Mouse (Mus musculus) thymus, postnatal 0 days (tissue): ENCODE data around the gene Serinc3. TPM values are rescaled to one million over a fixed set of nuclear protein-coding genes. Genes with fewer than 3 reads are reported as not detected.
"Not testable (repeated sequence)": the region's sequence is repeated elsewhere in the genome, so short reads cannot be mapped to it uniquely, and the experiment has no call there.

ENCODE experiments used
- DNase-seq: peaks from one replicate; pipeline ENCODE4 v3.0.0-alpha.2; 2015; ENCODE audit warnings: low spot score
- polyA plus RNA-seq: library from polyadenylated mRNA; unstranded; fragments of >200 nt; fragmentation: Nextera tagmentation; extraction: Ambion mirVana; gene quantifications from 2 replicates; pipeline ENCODE4 v1.2.1, GENCODE M21; 2015

Gene Serinc3
- 74.1 and 74.4 TPM in 2 replicates for polyA plus RNA-seq

DNA sequence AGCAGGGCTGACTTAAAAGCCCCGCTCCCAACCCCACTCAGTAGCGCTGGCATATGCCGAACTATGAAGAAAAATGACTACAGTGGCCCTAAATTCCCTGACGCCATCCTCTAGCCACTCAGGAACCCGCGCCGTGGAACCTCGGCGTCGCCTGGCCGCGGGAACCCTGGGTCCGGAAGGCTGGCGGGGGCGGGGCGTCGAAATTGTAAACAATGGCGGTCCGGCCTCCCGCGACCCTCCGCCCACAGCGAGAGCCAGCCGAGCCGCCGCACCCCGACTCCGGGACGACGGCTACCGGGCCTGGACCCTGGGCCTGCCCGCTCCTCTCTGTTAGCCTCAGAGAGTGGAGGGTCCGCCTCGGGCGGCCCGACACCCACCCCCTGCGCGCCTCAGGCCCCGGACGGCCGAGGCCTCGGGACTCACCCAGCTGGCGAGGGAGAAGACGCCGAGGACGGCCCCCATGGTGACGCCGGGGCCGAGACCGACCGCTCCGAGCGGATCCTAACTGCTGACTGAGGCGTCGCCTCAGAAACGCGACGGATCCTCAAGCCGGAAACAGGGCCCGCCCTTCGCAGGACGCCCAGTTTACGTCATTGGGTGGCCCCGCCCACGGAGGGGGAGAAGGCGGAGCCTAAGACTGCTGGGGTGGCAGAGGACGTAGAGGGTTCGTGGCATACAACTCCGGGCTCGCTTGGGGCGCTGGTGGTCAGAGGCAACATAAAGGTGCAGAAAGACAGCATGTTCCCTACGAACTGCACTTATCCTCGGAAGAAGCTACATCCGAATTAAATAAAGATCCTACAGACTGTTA is at the start of gene Serinc3:
Gene Serinc3 (minus strand): TSS at position 557 of the 811 bp plus-strand sequence.
- peak; percentile 99 for DNase-seq

GRCm38 (mm10) chr2:163693716-163694314 is 48.9 kb upstream of the Serinc3 start:
- DNase-seq, result no peak

GRCm38 (mm10) chr2:163692873-163693612 is 48.1 kb upstream of the Serinc3 start:
- no peak for DNase-seq

DNA sequence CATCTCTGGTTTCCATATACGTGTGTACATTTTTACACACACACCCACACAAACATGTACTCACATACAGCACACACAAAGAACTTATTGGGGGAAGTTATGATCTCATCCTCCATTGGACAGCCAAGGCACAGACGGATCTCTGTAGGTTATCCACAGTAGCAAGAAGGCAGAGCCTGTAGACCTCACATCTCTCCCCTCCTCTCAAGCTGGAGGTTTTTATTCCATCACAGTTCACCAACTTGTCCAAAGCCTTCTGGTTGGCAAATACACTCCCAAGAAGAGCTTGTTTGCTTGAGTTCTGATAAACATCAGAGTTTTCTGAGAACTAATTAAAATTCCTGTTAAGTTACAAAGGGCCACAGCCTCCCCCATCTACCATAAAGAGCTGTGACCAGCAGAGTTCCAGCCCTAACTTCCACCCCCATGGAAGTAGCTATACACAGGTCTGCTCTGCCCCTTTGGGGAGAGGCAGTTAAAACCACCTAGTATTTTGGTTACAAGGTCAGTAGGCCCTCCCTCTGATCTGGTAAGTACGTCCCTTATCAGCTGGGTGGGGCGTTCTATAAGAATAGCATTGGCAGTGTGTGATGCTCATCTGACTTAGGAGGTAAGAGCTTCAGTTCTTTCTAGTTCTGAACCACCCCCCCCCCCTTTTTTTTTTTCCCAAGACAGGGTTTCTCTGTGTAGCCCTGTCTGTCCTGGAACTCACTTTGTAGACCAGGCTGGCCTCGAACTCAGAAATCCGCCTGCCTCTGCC is 47.1 kb upstream of the Serinc3 start:
- DNase-seq, result no peak

DNA sequence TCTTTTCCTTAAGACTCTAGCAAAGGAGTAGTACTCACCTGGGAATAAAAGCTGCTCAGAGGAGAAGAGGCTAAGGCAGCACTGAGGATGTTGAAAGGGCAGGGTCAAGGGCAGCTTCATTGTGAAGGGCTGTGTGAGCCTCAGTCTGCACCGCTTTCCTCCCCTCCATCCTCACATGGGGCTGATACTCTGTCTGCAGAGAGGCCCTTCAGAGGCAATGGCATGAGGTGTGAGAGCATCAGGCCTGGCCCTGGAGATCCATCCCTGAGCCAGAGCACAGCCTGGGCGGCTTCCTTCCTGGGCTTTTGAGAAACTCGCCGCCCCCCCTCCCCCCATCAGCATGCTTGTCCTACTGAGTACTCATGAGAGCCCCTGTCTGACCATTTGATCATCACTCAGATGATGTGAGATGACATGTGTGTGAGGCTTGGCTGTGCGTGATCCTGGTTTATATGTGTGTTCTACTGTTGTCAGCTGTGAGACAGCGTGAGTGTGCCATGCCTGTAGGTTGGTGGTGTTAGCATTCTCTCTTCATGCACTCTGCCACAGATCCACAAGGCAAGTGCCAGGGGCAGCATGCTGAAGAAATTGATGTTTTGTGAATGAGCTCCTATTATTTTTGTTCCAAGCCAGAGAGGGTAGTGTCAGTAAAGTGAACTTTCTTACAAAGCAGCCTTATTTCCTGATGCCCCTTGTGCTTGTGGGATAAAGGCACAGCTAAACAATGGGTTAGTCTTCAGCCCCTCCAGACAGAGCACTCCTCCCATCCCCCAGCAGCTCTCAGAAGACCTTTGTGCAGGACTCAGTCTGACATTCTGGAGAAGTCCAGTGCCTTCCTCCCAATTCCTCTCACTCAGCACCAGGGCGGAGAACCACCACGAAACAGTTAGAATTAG is 45.7 kb upstream of the Serinc3 start:
- no peak for DNase-seq

GRCm38 (mm10) chr2:163689771-163690170 is 44.8 kb upstream of the Serinc3 start:
- DNase-seq, result no peak

GRCm38 (mm10) chr2:163688377-163688776 is 43.4 kb upstream of the Serinc3 start:
- not testable (repeated sequence) for DNase-seq

DNA sequence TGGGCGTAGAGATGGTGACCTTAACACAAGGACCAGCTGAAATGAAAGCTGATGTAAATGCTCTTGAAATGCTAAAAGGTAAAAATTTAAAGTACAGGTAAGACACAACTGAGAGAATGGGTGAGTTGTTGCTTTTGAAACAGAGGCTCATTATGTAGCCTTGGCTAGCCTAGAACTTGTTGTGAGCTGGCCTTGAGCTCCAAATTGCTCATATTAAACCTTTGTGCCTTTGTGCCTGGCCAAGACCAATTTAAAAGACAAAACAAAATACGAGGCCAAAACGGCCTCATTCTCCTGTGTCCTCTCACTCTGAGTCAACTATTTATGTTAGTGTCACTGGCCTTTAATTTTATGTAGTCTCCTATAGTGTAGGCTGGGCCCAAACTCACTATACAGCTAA is 42.0 kb upstream of the Serinc3 start:
- DNase-seq, result no peak

DNA sequence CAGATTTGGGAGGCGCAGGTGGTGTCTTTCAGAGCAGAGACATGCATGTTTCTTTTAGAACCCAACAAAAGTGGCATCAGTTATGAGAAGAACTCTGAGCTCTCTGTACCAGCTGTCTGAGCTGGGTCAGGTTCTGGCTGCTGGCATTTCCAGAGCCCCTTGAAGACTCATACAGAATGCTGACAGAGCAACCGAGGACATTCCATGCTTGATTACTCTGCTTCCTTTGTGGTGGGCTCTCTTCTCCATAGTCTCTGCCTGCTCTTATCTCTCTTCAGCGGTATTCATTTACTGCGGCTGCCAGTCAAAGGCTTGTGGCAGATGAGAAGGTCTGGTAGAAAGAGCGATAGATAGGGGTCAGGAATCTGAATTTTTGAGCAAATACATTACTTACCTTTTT is 41.3 kb upstream of the Serinc3 start:
- no peak for DNase-seq

GRCm38 (mm10) chr2:163685761-163686200 is 40.9 kb upstream of the Serinc3 start:
- no peak for DNase-seq

DNA sequence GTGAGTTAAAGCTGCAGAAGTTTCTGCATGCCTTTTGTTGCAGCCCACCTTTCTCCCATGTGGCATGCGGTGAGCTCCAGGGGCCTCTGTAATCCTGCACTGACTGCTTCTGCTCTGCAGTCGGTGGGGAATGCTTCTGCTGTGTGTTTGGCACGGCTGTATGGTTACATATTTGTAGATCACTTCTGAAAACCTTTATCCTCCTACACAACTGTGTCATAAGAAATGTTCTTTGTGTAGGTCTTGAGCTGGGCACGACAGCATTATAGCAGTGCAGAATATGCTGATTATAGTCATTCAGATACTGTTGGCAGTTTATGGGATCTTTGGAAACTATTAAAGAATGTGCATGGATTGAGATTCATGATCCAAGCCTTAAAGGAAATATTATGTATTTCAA is 40.4 kb upstream of the Serinc3 start:
- no peak for DNase-seq

DNA sequence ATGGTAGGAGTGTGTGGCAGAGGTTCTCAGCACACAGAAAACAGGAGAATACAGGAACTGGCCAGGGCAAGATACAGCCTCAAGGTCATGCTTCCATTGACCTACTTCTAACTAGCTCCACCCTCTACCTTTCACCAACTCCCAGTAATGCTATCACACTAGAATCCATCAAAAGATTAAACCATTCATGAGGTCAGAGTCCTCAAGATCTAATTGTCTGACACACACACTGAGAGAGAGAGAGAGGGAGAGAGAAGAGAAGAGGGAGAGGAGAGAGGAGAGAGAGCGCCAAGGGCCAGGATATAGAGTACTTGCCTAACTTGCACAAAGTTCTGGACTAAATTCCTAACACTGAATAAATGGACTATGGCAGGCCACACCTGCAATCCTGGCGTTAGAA is 37.4 kb upstream of the Serinc3 start:
- DNase-seq, result no peak

- no peak for DNase-seq
Measured at GRCm38 (mm10) chr2:163676745-163677144, 31.8 kb upstream of the Serinc3 start.

DNA sequence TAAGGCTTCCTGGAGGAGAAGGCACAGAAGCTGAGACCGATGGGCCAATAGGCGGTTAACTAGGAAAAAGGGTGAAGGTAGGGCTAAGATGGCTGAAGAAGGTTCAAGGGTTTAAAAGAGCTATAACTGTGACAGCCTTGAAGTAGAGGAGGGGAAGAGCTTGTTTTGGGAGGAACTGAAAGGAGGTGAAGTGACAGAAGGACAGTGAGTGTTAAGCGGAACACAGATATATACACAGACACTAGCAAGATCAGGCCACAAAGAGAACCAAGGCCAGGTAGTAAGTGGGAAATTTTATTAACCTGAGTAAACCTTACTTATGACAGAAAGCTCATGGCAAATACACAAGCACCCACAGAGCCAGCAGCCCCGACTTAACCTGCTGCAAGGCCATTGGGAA is 31.4 kb upstream of the Serinc3 start:
- DNase-seq, result no peak

DNA sequence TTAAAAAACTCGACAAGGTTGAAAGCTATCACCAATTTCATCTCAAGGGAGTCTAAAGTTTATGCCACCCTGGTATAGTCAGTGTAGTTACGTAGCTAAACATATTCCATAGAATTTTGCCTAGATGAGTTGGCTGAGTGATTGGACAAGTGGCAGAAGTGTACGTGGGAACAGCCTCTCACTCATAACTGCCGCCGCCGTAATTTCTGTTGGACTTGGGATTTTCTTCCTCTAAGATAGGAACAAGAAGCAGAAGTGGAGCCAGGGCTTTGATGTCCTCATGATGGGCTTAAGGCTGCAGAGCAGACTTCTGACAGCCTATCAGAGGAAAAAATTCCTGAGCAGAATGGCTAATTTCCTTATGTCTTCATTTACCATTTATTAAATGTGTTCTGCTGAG is 30.7 kb upstream of the Serinc3 start:
- no peak for DNase-seq

- no peak for DNase-seq
Measured at GRCm38 (mm10) chr2:163675144-163675619, 30.3 kb upstream of the Serinc3 start.

DNA sequence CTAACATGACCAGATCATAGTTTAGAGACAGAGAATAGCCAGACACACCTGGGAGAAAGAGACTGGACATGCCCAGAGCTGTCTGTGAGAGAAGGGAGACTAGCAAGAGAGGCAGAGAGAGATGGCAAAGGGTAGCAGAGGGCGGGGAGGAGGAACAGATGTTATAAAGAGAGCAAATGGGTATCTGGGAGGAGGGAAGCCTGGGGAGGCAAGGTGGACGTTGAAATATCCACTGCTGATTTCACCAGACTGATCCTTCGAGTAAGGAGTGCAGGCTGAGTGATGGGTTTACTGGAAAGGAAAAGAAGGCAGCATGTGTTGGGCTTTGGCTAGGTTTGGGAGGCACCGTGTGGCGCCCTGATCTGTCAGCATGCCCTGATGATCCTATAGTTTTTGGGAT is 29.5 kb upstream of the Serinc3 start:
- DNase-seq, result no peak

GRCm38 (mm10) chr2:163670872-163671594 is 26.1 kb upstream of the Serinc3 start:
- no peak for DNase-seq

GRCm38 (mm10) chr2:163667045-163667444 is 22.1 kb upstream of the Serinc3 start:
- DNase-seq, result peak; percentile 28
